Mouse (Mus musculus): ENCODE measurements around the gene Ptpn11. TPM values are rescaled to one million over a fixed set of nuclear protein-coding genes. Genes with fewer than 3 reads are reported as not detected.

Ptpn11 gene
- polyA plus RNA-seq, 1 experiment = 6.9 TPM

DNA sequence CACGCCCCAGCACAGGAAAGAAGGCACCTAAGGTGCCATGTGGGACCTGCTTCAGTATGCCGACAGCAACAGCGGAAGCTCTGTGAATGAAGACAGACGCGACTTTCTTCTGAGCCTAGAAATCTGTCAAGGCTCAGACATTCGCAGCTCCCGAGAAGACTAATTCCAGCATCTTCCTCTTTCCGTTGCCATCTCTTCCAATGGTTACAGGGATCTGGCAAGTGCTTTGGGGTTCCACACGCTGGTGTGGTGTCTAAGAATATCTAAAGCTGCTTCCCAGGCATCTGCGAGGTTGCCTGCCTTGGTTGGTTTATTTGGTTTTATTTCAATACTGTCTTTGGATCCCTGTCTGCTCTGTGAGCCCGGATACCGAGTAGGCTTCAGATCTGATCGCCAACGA lies 65.6 kb downstream of the Ptpn11 start:
- Histone ChIP-seq H3K36me3 (ENCODE audit: control insufficient read depth, insufficient read depth, low read length) (no peaks in the 10 kb centered on the region), H3K4me3 (ENCODE audit: control insufficient read depth, low read depth, low read length) (no peak overlapping the region), H3K27me3 (ENCODE audit: control insufficient read depth, insufficient read depth, low read length) (no peaks in the 10 kb centered on the region), H3K4me1 (ENCODE audit: control insufficient read depth, insufficient read depth, low read length) (no peaks in the 10 kb centered on the region), H3K27ac (ENCODE audit: control insufficient read depth, insufficient read depth, low read depth, low read length) (no peak overlapping the region)
- no peak for TF ChIP-seq POLR2A (IDR thresholded peaks at IDR 0.05; ENCODE audit: control insufficient read depth, low read depth, low read length)
- TF ChIP-seq CTCF (IDR thresholded peaks at IDR 0.05; ENCODE audit: control insufficient read depth, insufficient read depth, insufficient replicate concordance, low read depth, low read length) = no peak

DNA sequence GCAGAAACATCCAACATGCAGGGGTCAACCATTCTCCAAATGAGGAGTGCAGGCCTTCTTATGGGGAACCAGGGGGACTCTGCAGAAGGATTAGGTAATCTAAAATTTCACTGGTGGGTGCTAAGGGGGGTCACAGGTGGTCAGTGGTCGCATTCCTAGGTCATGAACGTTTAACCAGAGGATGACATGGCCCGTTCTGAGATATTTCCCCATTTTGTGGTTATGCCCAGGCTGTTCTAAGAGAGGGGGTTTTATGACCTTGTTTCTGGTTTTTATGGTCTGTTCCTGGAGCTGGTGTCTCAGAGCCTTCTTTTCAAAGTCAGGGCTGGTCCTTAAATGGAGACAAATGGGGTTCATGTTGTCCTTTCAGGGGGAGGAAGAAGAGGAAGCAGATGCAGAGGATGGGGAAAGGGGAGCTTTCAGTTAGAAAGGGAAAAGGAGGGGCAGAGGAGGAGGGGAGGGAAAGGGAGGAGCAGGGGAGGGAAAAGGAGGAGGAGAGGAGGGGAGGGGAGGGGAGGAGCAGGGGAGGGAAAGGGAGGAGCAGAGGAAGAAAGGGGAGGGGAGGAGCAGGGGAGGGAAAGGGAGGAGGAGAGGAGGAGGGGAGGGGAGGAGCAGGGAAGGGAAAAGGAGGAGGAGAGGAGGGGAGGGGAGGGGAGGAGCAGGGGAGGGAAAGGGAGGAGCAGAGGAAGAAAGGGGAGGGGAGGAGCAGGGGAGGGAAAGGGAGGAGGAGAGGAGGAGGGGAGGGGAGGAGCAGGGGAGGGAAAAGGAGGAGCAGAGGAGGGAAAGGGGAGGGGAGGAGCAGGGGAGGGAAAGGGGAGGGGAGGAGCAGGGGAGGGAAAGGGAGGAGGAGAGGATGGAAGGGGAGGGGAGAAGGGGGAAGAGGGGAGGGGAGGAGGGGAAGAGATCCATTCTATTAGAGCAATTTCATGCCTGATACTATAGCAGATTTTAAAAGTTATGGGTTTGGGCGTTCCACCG lies 66.7 kb downstream of the Ptpn11 start:
- Histone ChIP-seq H3K4me3 (ENCODE audit: control insufficient read depth, low read depth, low read length) (no peak overlapping the region), H3K27ac (ENCODE audit: control insufficient read depth, insufficient read depth, low read depth, low read length) (no peak overlapping the region), H3K27me3 (ENCODE audit: control insufficient read depth, insufficient read depth, low read length) (no peaks in the 10 kb centered on the region), H3K36me3 (ENCODE audit: control insufficient read depth, insufficient read depth, low read length) (no peaks in the 10 kb centered on the region), H3K4me1 (ENCODE audit: control insufficient read depth, insufficient read depth, low read length) (no peaks in the 10 kb centered on the region)
- TF ChIP-seq POLR2A (IDR thresholded peaks at IDR 0.05; ENCODE audit: control insufficient read depth, low read depth, low read length) (no peak), CTCF (IDR thresholded peaks at IDR 0.05; ENCODE audit: control insufficient read depth, insufficient read depth, insufficient replicate concordance, low read depth, low read length) (no peak)

DNA sequence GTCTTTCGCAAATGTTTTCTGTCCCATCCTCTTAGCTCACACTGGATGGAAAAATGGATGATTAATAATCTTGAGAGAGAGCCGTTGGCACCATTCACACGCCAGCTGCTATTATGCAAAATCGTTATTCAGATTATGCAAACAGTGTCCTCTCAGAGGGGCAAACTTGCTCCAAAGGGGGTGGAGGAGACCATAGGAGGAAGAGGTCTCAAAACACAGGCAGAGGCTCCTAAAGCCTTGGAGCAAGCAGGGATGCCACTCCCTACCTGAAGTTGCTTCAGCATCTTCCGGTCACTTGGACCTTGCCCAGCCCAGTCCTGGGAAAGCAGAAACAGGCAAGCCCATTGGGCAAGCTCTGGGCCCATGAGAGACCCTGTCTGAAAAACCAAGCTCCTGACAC lies 67.8 kb downstream of the Ptpn11 start:
- Histone ChIP-seq H3K4me1 (ENCODE audit: control insufficient read depth, insufficient read depth, low read length) (no peaks in the 10 kb centered on the region), H3K27ac (ENCODE audit: control insufficient read depth, insufficient read depth, low read depth, low read length) (no peak overlapping the region), H3K27me3 (ENCODE audit: control insufficient read depth, insufficient read depth, low read length) (no peaks in the 10 kb centered on the region), H3K36me3 (ENCODE audit: control insufficient read depth, insufficient read depth, low read length) (no peaks in the 10 kb centered on the region), H3K4me3 (ENCODE audit: control insufficient read depth, low read depth, low read length) (no peak overlapping the region)
- no peak for TF ChIP-seq CTCF (IDR thresholded peaks at IDR 0.05; ENCODE audit: control insufficient read depth, insufficient read depth, insufficient replicate concordance, low read depth, low read length)
- no peak for TF ChIP-seq POLR2A (IDR thresholded peaks at IDR 0.05; ENCODE audit: control insufficient read depth, low read depth, low read length)

DNA sequence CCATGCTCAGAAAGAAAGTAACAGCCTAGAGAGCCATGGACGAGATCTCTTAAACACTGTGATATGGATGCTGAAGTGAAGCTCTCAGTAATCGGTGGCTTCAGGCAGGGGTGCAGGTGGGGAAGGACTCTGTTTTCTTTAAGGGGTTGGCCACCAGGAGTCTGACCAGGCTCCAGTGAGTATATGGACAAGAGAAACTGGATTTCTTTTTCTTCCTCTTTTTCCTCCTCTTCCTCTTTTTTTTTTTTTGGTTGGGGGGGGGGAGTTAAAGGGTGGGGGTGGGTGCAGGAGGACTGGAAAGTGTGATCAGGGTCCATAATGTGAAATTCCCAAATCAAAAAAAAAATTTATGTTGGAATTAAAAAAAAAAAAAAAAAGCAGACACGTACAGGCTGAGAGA lies 68.6 kb downstream of the Ptpn11 start:
- Histone ChIP-seq H3K27me3 (ENCODE audit: control insufficient read depth, insufficient read depth, low read length) (no peaks in the 10 kb centered on the region), H3K4me3 (ENCODE audit: control insufficient read depth, low read depth, low read length) (no peak overlapping the region), H3K27ac (ENCODE audit: control insufficient read depth, insufficient read depth, low read depth, low read length) (no peak overlapping the region), H3K36me3 (ENCODE audit: control insufficient read depth, insufficient read depth, low read length) (no peaks in the 10 kb centered on the region), H3K4me1 (ENCODE audit: control insufficient read depth, insufficient read depth, low read length) (no peaks in the 10 kb centered on the region)
- TF ChIP-seq POLR2A (IDR thresholded peaks at IDR 0.05; ENCODE audit: control insufficient read depth, low read depth, low read length) = no peak
- TF ChIP-seq CTCF (IDR thresholded peaks at IDR 0.05; ENCODE audit: control insufficient read depth, insufficient read depth, insufficient replicate concordance, low read depth, low read length) = no peak

DNA sequence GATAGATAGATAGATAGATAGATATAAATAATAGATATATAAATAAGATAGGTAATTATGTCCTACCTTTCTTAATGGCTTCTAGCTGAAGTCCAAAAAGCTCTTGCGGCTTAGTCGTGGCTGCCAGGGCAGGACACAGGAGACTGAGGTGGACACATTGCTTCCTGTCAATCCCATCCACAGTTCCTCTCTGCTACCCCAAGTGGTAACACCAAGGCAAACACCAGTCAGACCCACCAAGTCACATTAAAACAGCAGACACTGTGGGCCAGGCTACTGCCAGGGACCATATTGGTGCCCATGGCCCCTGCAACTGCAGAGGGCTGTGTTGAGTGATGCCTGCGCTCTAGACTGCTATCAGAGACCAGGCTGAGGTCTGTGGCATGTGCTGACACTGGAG lies 69.2 kb downstream of the Ptpn11 start:
- TF ChIP-seq CTCF (IDR thresholded peaks at IDR 0.05; ENCODE audit: control insufficient read depth, insufficient read depth, insufficient replicate concordance, low read depth, low read length) (no peak), POLR2A (IDR thresholded peaks at IDR 0.05; ENCODE audit: control insufficient read depth, low read depth, low read length) (no peak)
- H3K27ac ChIP-seq (ENCODE audit: control insufficient read depth, insufficient read depth, low read depth, low read length) = no peak overlapping the region
- no peak overlapping the region for H3K4me3 ChIP-seq (ENCODE audit: control insufficient read depth, low read depth, low read length)
- no peaks in the 10 kb centered on the region for H3K4me1 ChIP-seq (ENCODE audit: control insufficient read depth, insufficient read depth, low read length)
- no peaks in the 10 kb centered on the region for H3K36me3 ChIP-seq (ENCODE audit: control insufficient read depth, insufficient read depth, low read length)
- no peaks in the 10 kb centered on the region for H3K27me3 ChIP-seq (ENCODE audit: control insufficient read depth, insufficient read depth, low read length)

DNA sequence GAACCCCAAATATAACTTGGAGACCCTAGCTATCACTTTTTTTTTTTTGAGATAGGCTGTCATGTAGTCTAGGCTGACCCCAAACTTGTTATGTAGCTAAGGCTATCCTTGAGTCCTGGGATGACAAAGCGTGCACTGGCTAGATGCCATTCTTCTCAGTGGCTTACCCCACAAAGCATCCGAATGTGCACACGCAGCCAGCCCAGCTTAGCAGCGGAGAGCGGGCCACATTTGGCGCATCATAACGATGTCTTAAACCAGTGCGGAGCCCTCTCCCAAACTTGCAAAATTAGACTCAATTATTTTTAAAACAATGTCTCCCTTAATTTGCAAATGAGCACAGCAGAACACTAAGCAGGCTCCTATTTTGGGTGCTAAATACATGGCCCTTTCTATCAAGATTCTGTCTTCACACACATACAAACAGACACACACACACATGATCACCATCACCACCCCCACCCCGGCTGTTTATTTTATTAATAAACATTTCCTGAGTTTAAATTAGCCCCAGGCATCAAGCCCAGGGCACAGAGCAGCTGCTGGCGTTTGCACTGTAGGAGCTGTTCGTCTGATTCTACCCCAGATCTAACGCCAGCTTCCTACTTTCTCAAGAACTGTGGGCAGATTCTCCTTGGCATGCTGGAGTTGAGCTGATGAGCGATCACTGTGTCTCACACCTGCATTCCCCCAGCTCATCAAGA lies 71.7 kb downstream of the Ptpn11 start:
- peaks cover 4% of the 10 kb centered on the region for H3K4me1 ChIP-seq (ENCODE audit: control insufficient read depth, insufficient read depth, low read length)
- no peaks in the 10 kb centered on the region for H3K36me3 ChIP-seq (ENCODE audit: control insufficient read depth, insufficient read depth, low read length)
- H3K27me3 ChIP-seq (ENCODE audit: control insufficient read depth, insufficient read depth, low read length) = no peaks in the 10 kb centered on the region
- no peak overlapping the region for H3K4me3 ChIP-seq (ENCODE audit: control insufficient read depth, low read depth, low read length)
- TF ChIP-seq CTCF (IDR thresholded peaks at IDR 0.05; ENCODE audit: control insufficient read depth, insufficient read depth, insufficient replicate concordance, low read depth, low read length) (no peak), POLR2A (IDR thresholded peaks at IDR 0.05; ENCODE audit: control insufficient read depth, low read depth, low read length) (no peak)
- H3K27ac ChIP-seq (ENCODE audit: control insufficient read depth, insufficient read depth, low read depth, low read length) = no peak overlapping the region

DNA sequence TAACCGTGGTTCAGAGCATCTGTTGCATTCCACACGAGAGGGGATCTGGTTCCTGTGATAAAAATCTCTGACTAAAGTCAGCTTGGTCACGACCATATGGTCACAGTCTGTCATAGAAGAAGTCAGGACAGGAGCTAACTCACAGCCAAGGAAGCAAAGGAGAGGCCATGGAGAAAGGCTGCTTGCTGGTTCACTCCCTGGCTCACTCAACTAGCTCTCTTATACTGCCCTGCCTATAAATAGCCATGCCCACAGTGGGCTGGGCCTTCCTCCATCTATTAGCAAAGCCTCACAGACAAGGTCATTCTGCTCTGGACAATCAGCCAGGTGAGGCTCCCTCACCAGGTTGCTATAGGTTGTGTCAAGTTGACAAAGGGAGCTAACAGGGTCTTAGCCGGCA lies 72.9 kb downstream of the Ptpn11 start:
- no peak for TF ChIP-seq POLR2A (IDR thresholded peaks at IDR 0.05; ENCODE audit: control insufficient read depth, low read depth, low read length)
- TF ChIP-seq CTCF (IDR thresholded peaks at IDR 0.05; ENCODE audit: control insufficient read depth, insufficient read depth, insufficient replicate concordance, low read depth, low read length) = no peak
- Histone ChIP-seq H3K27ac (ENCODE audit: control insufficient read depth, insufficient read depth, low read depth, low read length) (no peak overlapping the region), H3K4me1 (ENCODE audit: control insufficient read depth, insufficient read depth, low read length) (peaks cover 4% of the 10 kb centered on the region), H3K4me3 (ENCODE audit: control insufficient read depth, low read depth, low read length) (no peak overlapping the region), H3K27me3 (ENCODE audit: control insufficient read depth, insufficient read depth, low read length) (no peaks in the 10 kb centered on the region), H3K36me3 (ENCODE audit: control insufficient read depth, insufficient read depth, low read length) (no peaks in the 10 kb centered on the region)

Data from testis, adult 2 months (tissue).